Mouse (Mus musculus): Measurements from ENCODE around the gene Abcg3. TPM values are rescaled to one million over a fixed set of nuclear protein-coding genes. Genes with fewer than 3 reads are reported as not detected.

Abcg3 gene
- 13.4 and 17.2 TPM in 2 replicates for polyA plus RNA-seq (2012; rRNA removed)

DNA sequence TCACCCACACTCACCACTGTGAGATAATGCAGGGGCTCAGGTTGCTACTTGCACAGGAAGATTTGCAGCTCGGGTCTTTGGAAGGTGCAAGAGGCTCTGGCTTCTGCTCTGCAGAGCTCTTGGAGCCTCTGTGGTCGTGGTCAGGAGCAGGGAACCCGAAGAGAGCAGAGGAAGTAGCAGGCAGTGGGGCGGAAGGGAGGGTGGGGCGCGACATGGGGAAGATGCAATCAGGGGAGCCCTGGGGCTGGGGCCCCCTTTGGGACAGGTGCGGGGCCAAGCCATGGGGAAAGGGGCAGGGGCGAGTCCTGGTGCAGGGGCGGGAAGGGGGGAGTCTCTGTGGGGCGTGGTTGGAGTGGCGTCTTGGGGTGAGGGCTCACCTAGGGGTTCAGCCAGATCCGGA is at the start of gene Abcg3:
Gene Abcg3 (minus strand): TSS at position 184 of the 400 bp plus-strand sequence.
- WGBS = 2% methylated on average over 12 of the region's 12 CpGs
- peaks cover 2% of the 10 kb centered on the region; the same call in 1 of the 2 replicates for H3K36me3 ChIP-seq (ENCODE audit: control insufficient read depth, insufficient read depth, low read length)
- TF ChIP-seq POLR2A (IDR thresholded peaks at IDR 0.05; ENCODE audit: control insufficient read depth, extremely low read depth, insufficient read depth, low read length, poor library complexity) (peak; percentile 85), CTCF (IDR thresholded peaks at IDR 0.05; ENCODE audit: borderline replicate concordance, control insufficient read depth, extremely low read depth, insufficient read depth, low read length, poor library complexity) (peak; percentile 30; the same call in 1 of the 2 replicates)
- H3K27me3 ChIP-seq (ENCODE audit: control insufficient read depth, insufficient read depth, low read length) = no peaks in the 10 kb centered on the region
- H3K4me3 ChIP-seq (ENCODE audit: control insufficient read depth, insufficient read depth, low read length) = peak within 1 kb of the TSS; percentile 63
- peak within 1 kb of the TSS; percentile 94 for H3K27ac ChIP-seq (ENCODE audit: control insufficient read depth, insufficient read depth, low read length)
- DNase-seq = peak; percentile 79
- peaks cover 27% of the 10 kb centered on the region for H3K4me1 ChIP-seq (replicated peaks; ENCODE audit: control insufficient read depth, insufficient read depth, low read length)

DNA sequence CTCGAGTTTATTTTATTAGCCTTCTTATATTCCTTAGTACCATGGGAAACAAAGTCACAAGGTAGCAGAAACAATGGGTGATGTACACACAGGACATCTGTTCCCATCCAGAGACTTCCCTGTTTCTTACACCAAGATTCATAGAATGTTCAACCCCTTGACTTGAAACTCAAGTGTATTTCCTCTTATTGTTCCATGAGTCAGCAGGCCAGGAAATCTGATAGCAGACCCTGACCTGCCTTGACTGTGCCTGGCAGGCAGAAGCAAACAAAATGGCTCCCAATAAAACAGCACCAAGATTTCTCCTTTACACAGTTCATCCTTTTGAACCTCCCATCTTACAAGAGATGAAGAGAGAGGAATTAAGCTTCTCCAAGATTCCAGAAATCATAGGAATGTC is 30.0 kb upstream of the Abcg3 start:
- 43% methylated on average over 1 of the region's 1 CpGs for WGBS
- Histone ChIP-seq H3K4me3 (ENCODE audit: control insufficient read depth, insufficient read depth, low read length) (no peak overlapping the region), H3K4me1 (replicated peaks; ENCODE audit: control insufficient read depth, insufficient read depth, low read length) (peaks cover 2% of the 10 kb centered on the region), H3K36me3 (ENCODE audit: control insufficient read depth, insufficient read depth, low read length) (peaks cover 51% of the 10 kb centered on the region), H3K27me3 (ENCODE audit: control insufficient read depth, insufficient read depth, low read length) (no peaks in the 10 kb centered on the region), H3K27ac (ENCODE audit: control insufficient read depth, insufficient read depth, low read length) (no peak overlapping the region)
- no peak for DNase-seq
- TF ChIP-seq POLR2A (IDR thresholded peaks at IDR 0.05; ENCODE audit: control insufficient read depth, extremely low read depth, insufficient read depth, low read length, poor library complexity) (no peak), CTCF (IDR thresholded peaks at IDR 0.05; ENCODE audit: borderline replicate concordance, control insufficient read depth, extremely low read depth, insufficient read depth, low read length, poor library complexity) (no peak)

DNA sequence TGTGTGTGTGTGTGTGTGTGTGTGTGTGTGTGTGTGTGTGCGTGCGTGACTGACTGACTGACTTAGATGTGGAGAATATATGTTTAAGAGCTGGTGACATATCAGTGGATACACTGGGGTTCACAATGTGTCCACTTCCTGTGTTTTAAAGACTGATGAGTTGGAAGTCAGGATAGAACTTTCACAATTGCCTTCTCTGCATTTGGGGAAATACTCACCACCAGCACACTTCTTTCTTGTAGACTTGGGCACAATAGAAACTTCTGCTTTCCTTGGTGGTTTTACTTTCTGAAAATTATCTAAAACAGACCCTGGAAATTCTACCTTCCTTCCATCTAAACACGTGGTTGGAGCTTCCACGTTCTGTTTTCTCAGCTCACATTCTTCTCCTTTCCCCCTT is 29.1 kb upstream of the Abcg3 start:
- no peak for TF ChIP-seq POLR2A (IDR thresholded peaks at IDR 0.05; ENCODE audit: control insufficient read depth, extremely low read depth, insufficient read depth, low read length, poor library complexity)
- no peak for TF ChIP-seq CTCF (IDR thresholded peaks at IDR 0.05; ENCODE audit: borderline replicate concordance, control insufficient read depth, extremely low read depth, insufficient read depth, low read length, poor library complexity)
- Histone ChIP-seq H3K4me3 (ENCODE audit: control insufficient read depth, insufficient read depth, low read length) (no peak overlapping the region), H3K36me3 (ENCODE audit: control insufficient read depth, insufficient read depth, low read length) (peaks cover 42% of the 10 kb centered on the region), H3K27ac (ENCODE audit: control insufficient read depth, insufficient read depth, low read length) (no peak overlapping the region), H3K27me3 (ENCODE audit: control insufficient read depth, insufficient read depth, low read length) (no peaks in the 10 kb centered on the region), H3K4me1 (replicated peaks; ENCODE audit: control insufficient read depth, insufficient read depth, low read length) (peaks cover 2% of the 10 kb centered on the region)
- 64% methylated on average over 4 of the region's 4 CpGs for WGBS
- no peak for DNase-seq

DNA sequence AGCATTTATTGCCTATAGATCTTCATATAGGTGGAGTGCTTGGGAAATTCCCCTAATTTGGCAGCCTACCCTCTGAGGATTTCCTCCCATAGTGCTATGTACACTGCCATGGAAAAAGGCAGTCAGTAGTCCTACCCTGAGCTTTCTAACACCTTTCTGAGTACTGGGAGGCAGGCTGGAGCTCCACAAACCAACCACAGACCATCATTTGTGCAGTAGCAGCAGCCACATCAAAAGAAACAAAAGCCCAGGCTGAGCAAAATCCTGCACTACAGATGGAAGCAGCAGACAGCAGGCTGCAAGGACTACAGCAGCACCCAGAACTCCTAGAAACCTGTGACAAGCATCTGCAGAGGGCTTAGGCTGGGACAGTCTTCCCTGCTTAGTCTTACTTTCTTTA is 27.9 kb upstream of the Abcg3 start:
- no peak overlapping the region for H3K4me3 ChIP-seq (ENCODE audit: control insufficient read depth, insufficient read depth, low read length)
- peak; percentile 64 for DNase-seq
- no peak for TF ChIP-seq POLR2A (IDR thresholded peaks at IDR 0.05; ENCODE audit: control insufficient read depth, extremely low read depth, insufficient read depth, low read length, poor library complexity)
- TF ChIP-seq CTCF (IDR thresholded peaks at IDR 0.05; ENCODE audit: borderline replicate concordance, control insufficient read depth, extremely low read depth, insufficient read depth, low read length, poor library complexity) = no peak
- H3K4me1 ChIP-seq (replicated peaks; ENCODE audit: control insufficient read depth, insufficient read depth, low read length) = peaks cover 2% of the 10 kb centered on the region
- H3K36me3 ChIP-seq (ENCODE audit: control insufficient read depth, insufficient read depth, low read length) = peaks cover 30% of the 10 kb centered on the region
- H3K27ac ChIP-seq (ENCODE audit: control insufficient read depth, insufficient read depth, low read length) = no peak overlapping the region
- H3K27me3 ChIP-seq (ENCODE audit: control insufficient read depth, insufficient read depth, low read length) = no peaks in the 10 kb centered on the region

DNA sequence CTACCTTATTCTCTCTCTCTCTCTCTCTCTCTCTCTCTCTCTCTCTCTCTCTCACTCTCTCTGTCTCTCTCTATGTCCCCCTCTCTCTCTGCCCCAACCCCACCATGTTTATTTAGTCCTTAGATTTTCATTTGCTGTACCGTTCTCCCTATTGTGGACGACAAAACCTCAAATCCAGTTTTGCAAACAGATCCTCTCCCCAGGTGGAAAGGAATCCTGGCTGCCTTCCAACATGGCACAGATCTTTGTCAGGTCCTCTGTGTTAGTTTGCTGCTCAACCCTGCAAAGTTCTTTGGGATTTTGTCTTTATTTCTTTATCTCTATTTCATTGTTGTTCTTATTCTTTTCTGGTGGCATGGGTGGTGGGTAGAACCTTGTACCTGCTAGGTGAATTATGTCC is 6.9 kb upstream of the Abcg3 start:
- DNase-seq = no peak
- 97% methylated on average over 2 of the region's 2 CpGs for WGBS
- H3K4me1 ChIP-seq (replicated peaks; ENCODE audit: control insufficient read depth, insufficient read depth, low read length) = peaks cover 9% of the 10 kb centered on the region
- H3K4me3 ChIP-seq (ENCODE audit: control insufficient read depth, insufficient read depth, low read length) = no peak overlapping the region
- H3K36me3 ChIP-seq (ENCODE audit: control insufficient read depth, insufficient read depth, low read length) = no peaks in the 10 kb centered on the region
- TF ChIP-seq POLR2A (IDR thresholded peaks at IDR 0.05; ENCODE audit: control insufficient read depth, extremely low read depth, insufficient read depth, low read length, poor library complexity) = no peak
- TF ChIP-seq CTCF (IDR thresholded peaks at IDR 0.05; ENCODE audit: borderline replicate concordance, control insufficient read depth, extremely low read depth, insufficient read depth, low read length, poor library complexity) = no peak
- H3K27ac ChIP-seq (ENCODE audit: control insufficient read depth, insufficient read depth, low read length) = no peak overlapping the region
- no peaks in the 10 kb centered on the region for H3K27me3 ChIP-seq (ENCODE audit: control insufficient read depth, insufficient read depth, low read length)

DNA sequence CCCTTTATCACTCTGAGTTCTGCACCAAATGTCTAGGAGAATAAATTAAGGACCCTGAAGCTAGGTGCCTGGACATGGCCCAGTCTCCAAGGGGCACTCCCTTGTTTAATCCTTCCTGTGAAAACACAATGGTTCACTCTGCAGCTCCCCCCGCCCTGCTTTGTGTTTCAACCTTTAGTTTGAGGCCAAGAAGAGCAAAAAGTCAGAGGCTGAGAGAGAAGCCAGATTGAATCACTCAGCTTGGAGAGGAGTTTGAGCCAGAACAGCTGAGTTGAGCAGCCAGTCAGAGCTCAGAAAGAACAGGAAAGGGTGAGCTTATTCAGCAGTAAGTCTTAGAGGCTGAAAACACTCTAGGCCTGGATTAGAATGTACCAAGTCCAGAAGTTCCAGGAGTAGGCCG is 5.5 kb upstream of the Abcg3 start:
- Histone ChIP-seq H3K4me3 (ENCODE audit: control insufficient read depth, insufficient read depth, low read length) (no peak overlapping the region), H3K27me3 (ENCODE audit: control insufficient read depth, insufficient read depth, low read length) (no peaks in the 10 kb centered on the region), H3K36me3 (ENCODE audit: control insufficient read depth, insufficient read depth, low read length) (no peaks in the 10 kb centered on the region), H3K4me1 (replicated peaks; ENCODE audit: control insufficient read depth, insufficient read depth, low read length) (peaks cover 12% of the 10 kb centered on the region), H3K27ac (ENCODE audit: control insufficient read depth, insufficient read depth, low read length) (no peak overlapping the region)
- no peak for DNase-seq
- TF ChIP-seq CTCF (IDR thresholded peaks at IDR 0.05; ENCODE audit: borderline replicate concordance, control insufficient read depth, extremely low read depth, insufficient read depth, low read length, poor library complexity) (no peak), POLR2A (IDR thresholded peaks at IDR 0.05; ENCODE audit: control insufficient read depth, extremely low read depth, insufficient read depth, low read length, poor library complexity) (no peak)
- 93% methylated on average over 2 of the region's 2 CpGs for WGBS

DNA sequence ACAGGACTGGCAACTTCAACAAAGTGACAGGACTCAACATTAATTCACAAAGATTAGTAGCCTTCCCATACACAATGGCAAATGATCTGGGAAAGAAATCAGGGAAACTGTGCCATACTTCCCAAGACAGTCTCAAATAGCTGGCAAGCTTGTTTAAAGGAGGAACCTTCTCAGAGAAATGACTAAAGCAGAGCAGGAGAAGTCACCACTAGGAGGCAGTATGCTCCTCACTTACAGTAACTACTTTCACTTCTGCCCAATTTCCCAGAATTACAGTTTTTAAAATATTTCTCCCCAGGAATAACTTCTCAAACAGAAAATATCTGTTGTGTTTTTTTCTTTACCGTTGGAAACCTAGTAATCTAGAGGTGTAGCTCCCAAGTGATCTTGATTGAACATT is 4.2 kb upstream of the Abcg3 start:
- H3K4me1 ChIP-seq (replicated peaks; ENCODE audit: control insufficient read depth, insufficient read depth, low read length) = peaks cover 12% of the 10 kb centered on the region
- H3K4me3 ChIP-seq (ENCODE audit: control insufficient read depth, insufficient read depth, low read length) = no peak overlapping the region
- 5% methylated on average over 1 of the region's 1 CpGs for WGBS
- no peaks in the 10 kb centered on the region for H3K27me3 ChIP-seq (ENCODE audit: control insufficient read depth, insufficient read depth, low read length)
- no peak overlapping the region for H3K27ac ChIP-seq (ENCODE audit: control insufficient read depth, insufficient read depth, low read length)
- TF ChIP-seq CTCF (IDR thresholded peaks at IDR 0.05; ENCODE audit: borderline replicate concordance, control insufficient read depth, extremely low read depth, insufficient read depth, low read length, poor library complexity) = no peak
- DNase-seq = peak; percentile 64
- H3K36me3 ChIP-seq (ENCODE audit: control insufficient read depth, insufficient read depth, low read length) = no peaks in the 10 kb centered on the region

All from thymus, adult 2 months (tissue).